Mouse (Mus musculus): ENCODE measurements around the gene Lsr. TPM values are rescaled to one million over a fixed set of nuclear protein-coding genes. Genes with fewer than 3 reads are reported as not detected.

Lsr gene
- total RNA-seq, 2 experiments from 2014 or later, result 10.2 to 12.6 TPM

Other genes starting within 250 kb of the Lsr start
- gene Tmem147, start 243.9 kb downstream of the Lsr start, total RNA-seq (2021), result 100 to 1,000 TPM; 136 to 144 TPM
- gene Gapdhs, start 229.8 kb downstream of the Lsr start, total RNA-seq (2021), result not detected
- gene Sbsn, start 222.0 kb downstream of the Lsr start, total RNA-seq (2021), result 1 to 10 TPM; 9.5 to 9.8 TPM
- 1 to 10 TPM; 1.4 to 1.5 TPM for gene Dmkn, start 209.7 kb downstream of the Lsr start, total RNA-seq (2021)
- gene Krtdap, start 185.6 kb downstream of the Lsr start, total RNA-seq (2021), result not detected
- under 1 TPM in 1 of 2 experiments, not detected in 1; 0.69 TPM for gene Ffar2, start 149.7 kb downstream of the Lsr start, total RNA-seq (2021)
- not detected for gene Ffar3, start 117.3 kb downstream of the Lsr start, total RNA-seq (2021)
- not detected for gene Ffar1, start 111.9 kb downstream of the Lsr start, total RNA-seq (2021)
- under 1 TPM in 1 of 2 experiments, not detected in 1; 0.28 TPM for gene Cd22, start 93.1 kb downstream of the Lsr start, total RNA-seq (2021)
- gene Mag, start 58.6 kb downstream of the Lsr start, total RNA-seq (2021), result 10 to 100 TPM; 27.0 to 60.7 TPM
- gene Hamp2, start 48.8 kb downstream of the Lsr start, total RNA-seq (2021), result not detected
- gene Hamp, start 29.4 kb downstream of the Lsr start, total RNA-seq (2021), result not detected
- 100 to 1,000 TPM; 112 to 115 TPM for gene Usf2, start 16.7 kb downstream of the Lsr start, total RNA-seq (2021)
- under 1 TPM; 0.18 to 0.21 TPM for gene Fam187b, start 326 bp upstream of the Lsr start, total RNA-seq (2021)
- gene Fxyd5, start 69.0 kb upstream of the Lsr start, total RNA-seq (2021), result 10 to 100 TPM; 37.2 to 37.5 TPM
- gene Fxyd7, start 78.0 kb upstream of the Lsr start, total RNA-seq (2021), result 100 to 1,000 TPM; 371 to 375 TPM
- gene Fxyd1, start 83.7 kb upstream of the Lsr start, total RNA-seq (2021), result 10 to 100 TPM; 34.1 to 35.5 TPM
- gene Lgi4, start 85.9 kb upstream of the Lsr start, total RNA-seq (2021), result 1 to 10 TPM; 9.0 to 9.2 TPM
- not detected for gene Fxyd3, start 103.2 kb upstream of the Lsr start, total RNA-seq (2021)
- 1 to 10 TPM; 1.2 to 1.9 TPM for gene Hpn, start 141.8 kb upstream of the Lsr start, total RNA-seq (2021)
- gene Scn1b, start 153.5 kb upstream of the Lsr start, total RNA-seq (2021), result 100 to 1,000 TPM; 176 to 205 TPM
- 100 to 1,000 TPM; 131 to 138 TPM for gene Gramd1a, start 182.4 kb upstream of the Lsr start, total RNA-seq (2021)

All from left cerebral cortex, postnatal 10 days (tissue).